Mouse (Mus musculus): ENCODE data around the gene Zcwpw1. TPM values are rescaled to one million over a fixed set of nuclear protein-coding genes. Genes with fewer than 3 reads are reported as not detected.
A peak's percentile ranks its signal among the peaks of the same experiment; 100 is the strongest.

Zcwpw1 gene
- total and polyA plus RNA-seq, 3 experiments, result 0.56 to 2.2 (median 2.0) TPM

DNA sequence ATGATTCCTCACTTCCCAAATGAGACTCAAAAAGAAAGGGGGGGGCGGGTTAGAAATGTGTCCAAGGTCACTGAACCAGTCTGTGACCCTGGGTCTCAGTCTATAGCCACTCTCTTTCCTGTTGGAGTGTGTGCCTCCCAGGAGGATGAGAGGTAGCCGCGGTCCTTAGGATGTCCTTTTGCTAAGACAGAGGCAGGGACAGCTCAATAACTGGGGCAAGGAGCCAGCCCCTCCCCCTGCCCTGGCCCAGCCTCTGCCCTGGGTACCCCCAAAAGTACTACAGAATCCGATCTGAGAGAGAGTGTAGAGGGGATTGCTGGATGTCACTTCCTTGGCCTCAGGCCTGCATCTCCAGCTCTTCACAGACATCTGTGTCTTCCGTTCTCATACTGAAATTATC, 32.2 kb upstream of the Zcwpw1 start:
- no peak for DNase-seq

DNA sequence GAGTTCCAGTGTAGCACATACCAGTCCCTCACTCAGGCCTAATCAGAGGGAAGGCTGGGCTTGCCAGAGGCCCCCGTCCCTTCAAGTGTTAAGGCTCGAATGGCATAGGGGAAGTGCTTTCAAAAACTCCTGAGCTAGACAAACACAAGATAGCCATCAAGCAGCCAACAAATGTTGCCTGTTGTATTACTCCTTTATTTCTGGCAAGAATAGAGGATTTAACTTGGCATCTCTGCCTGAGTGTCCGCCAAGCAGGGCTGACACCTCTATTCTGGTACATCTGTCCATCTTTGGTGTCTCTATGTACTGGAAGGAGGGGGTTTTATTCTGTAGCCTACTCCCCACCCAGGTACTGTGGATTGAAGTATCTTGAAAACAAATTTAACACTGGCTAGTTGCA, 31.5 kb upstream of the Zcwpw1 start:
- DNase-seq, result no peak

- peak; percentile 85 for DNase-seq
Observed at GRCm38 (mm10) chr5:137756882-137757661, 30.5 kb upstream of the Zcwpw1 start.

DNA sequence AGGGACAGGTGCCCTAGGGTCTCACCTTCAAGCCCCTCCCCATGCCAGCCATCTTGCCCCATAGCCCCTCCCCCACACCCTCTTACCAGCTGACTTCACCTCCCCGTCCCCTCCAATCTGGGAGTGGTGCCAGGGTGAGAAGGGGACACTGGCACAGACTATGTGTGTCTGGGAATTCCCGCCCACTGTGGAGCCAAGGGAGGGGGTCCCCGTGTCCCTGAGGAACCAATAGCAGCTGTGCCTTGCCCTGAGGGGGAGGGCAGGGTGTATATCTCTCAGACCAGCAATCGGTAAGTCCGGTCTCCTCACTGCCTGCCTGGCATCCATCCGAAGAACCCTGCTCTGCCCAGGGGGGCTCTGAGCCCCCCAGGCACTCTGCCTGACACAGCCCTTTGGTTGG, 29.7 kb upstream of the Zcwpw1 start:
- no peak for DNase-seq

DNA sequence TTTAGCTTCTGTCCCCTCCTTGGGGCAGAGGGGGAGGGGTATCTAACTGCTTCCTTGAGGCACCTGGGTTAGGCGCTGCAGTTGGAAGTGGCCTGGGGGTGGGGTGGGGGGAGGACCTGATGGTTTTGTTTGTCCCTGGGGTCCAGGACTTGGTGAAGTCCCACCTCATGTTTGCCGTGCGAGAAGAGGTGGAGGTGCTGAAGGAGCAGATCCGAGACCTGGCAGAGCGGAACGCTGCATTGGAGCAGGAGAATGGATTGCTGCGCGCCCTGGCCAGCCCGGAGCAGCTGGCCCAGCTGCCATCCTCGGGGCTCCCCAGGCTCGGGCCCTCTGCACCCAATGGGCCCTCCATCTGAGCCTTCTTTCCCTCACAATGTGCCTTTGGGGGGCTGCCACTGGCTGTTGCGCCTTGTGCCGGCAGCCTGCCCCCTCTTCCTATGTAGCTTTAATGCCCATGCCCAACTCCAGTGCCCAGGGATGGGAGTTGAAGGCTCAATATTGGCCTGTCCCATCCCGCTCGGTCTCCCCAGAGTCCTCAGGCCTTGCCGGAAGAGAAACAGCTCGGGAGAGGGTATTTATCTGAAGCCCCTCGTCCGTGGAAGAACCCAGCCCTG, 28.6 kb upstream of the Zcwpw1 start:
- no peak for DNase-seq

- peak; percentile 91 for DNase-seq
Observed at GRCm38 (mm10) chr5:137759971-137760412, 27.6 kb upstream of the Zcwpw1 start.

- no peak for DNase-seq
Observed at GRCm38 (mm10) chr5:137764609-137765340, 22.8 kb upstream of the Zcwpw1 start.

- DNase-seq, result no peak
Observed at GRCm38 (mm10) chr5:137766270-137766669, 21.3 kb upstream of the Zcwpw1 start.

DNA sequence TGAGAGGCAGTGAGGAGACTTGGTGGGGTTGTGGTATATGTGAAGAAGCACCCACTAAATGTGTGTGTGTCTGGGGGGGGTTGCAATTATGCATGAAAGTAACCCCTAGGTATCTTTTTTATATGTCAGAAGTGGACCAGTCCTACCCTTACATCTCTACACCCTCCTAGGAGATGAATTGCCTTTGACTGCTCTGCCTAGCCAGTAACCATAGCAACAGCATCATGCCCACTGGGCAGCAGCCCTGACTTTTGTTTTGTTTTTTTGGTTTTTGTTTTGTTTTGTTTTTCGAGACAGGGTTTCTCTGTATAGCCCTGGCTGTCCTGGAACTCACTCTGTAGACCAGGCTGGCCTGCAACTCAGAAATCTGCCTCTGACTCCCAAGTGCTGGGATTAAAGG, 19.1 kb upstream of the Zcwpw1 start:
- no peak for DNase-seq

GRCm38 (mm10) chr5:137770709-137771108, 16.9 kb upstream of the Zcwpw1 start:
- DNase-seq, result peak; percentile 35

- DNase-seq, result no peak
Observed at GRCm38 (mm10) chr5:137772755-137773154, 14.8 kb upstream of the Zcwpw1 start.

DNA sequence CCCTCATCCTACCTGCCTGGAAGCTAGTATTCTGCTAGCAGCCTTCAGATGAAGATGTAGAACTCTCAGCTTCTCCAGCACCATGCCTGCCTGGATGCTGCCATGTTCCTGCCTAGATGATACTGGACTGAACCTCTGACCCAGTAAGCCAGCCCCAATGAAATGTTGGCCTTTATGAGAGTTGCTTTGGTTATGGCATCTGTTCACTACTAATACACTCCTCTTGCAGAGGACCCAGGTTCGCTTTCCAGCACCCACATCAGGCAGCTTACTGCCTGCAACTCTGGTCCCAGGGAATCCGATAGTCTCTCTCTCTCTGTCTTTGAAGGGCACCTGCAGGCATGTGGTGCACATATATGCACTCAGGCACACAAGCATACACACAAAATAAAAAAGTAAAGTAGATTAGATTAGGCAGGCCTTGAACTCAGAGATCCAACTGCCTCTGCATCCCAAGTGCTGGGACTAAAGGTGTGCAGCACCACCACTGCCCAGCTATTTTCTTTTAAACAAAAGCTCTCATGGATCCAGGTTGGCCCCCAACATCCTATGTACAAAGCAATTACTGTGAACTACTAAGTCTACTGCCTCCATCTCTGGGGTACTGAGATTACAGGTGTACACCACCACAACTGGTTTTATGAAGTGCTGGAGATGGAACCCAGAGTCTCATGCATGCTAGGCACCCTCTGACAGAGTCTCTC, 11.9 kb upstream of the Zcwpw1 start:
- DNase-seq, result no peak

- DNase-seq, result peak; percentile 52
Observed at GRCm38 (mm10) chr5:137776408-137776918, 11.1 kb upstream of the Zcwpw1 start.

DNA sequence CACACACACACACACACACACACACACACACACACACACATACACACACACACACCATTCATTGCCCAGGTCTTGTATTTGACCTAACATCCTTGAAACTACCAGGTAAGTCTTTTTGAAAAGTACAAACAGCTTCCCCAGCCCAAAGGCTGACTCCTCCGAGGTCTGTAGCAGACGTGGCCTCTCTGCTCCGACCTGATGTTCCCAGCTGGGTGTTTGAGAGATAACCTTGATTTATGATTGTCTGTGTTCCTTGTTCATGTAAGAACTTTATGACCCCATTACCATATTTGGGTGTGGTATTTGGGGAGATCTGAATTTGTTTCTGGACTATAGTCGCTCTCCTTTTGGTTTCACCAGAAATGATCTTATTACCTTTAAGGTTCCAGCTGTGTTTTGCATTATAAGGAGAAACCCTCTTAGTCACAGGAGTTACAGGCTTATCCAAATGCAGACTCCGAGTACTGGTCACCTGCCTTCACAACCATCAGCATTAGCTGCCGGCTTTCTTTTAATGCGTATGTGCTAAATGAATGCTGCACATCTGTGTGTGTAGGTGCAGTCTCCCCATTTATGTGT, 10.2 kb upstream of the Zcwpw1 start:
- DNase-seq, result no peak

- DNase-seq, result peak; percentile 98
Observed at GRCm38 (mm10) chr5:137778635-137779034, 9.0 kb upstream of the Zcwpw1 start, which contains the start of gene Ppp1r35. Gene Ppp1r35 (plus strand): TSS chr5:137778849.

GRCm38 (mm10) chr5:137779053-137779933, 8.3 kb upstream of the Zcwpw1 start:
- peak; percentile 65 for DNase-seq

DNA sequence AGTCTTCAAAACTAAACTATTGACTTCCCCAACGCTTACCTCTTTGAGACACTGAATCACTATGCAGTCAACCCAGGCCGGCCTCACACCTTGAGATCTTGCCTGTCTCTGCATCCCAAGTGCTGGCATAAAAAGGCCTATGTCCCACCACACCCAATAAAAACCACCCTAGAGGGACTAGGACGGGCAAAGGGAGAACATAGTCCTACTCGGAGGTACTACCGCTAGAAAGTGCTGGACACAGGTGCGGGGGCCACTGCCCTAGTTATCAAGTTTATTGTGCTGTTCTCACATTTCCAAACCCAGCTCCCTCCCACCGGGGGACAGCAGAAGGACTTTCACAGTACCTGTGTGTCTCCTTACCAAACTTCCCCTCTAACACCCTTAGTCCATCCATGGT, 5.9 kb upstream of the Zcwpw1 start:
- no peak for DNase-seq

- no peak for DNase-seq
Observed at GRCm38 (mm10) chr5:137782776-137783522, 4.6 kb upstream of the Zcwpw1 start.

GRCm38 (mm10) chr5:137783901-137784540, 3.6 kb upstream of the Zcwpw1 start:
- DNase-seq, result no peak
